Mouse (Mus musculus) embryonic facial prominence, embryonic 10.5 days (tissue): ENCODE results near the gene Car3. TPM values are rescaled to one million over a fixed set of nuclear protein-coding genes. Genes with fewer than 3 reads are reported as not detected.

ENCODE experiments used
- DNase-seq: peaks from one replicate; pipeline ENCODE4 v3.0.0-alpha.2; 2017; ENCODE audit warnings: low spot score
- H3K27ac ChIP-seq: fragments of 300-500 bp; sonication (generic); replicated peaks from 2 replicates; pipeline ENCODE4 v1.5.1; 2016; ENCODE audit warnings: mild to moderate bottlenecking
- H3K27me3 ChIP-seq: fragments of 300-500 bp; sonication (generic); replicated peaks from 2 replicates; pipeline ENCODE4 v1.6.1; 2016; ENCODE audit warnings: low read depth, mild to moderate bottlenecking; ENCODE audit not compliant: poor library complexity, severe bottlenecking
- H3K36me3 ChIP-seq: fragments of 300-500 bp; sonication (generic); replicated peaks from 2 replicates; pipeline ENCODE4 v1.6.1; 2016; ENCODE audit warnings: mild to moderate bottlenecking, moderate library complexity
- H3K4me1 ChIP-seq: fragments of 300-500 bp; sonication (generic); 2 replicates; pipeline ENCODE4 v1.6.1; 2016
- H3K4me3 ChIP-seq: fragments of 300-500 bp; sonication (generic); 2 replicates; pipeline ENCODE4 v1.5.1; 2016; ENCODE audit warnings: mild to moderate bottlenecking, moderate library complexity
- H3K9me3 ChIP-seq: fragments of 300-500 bp; sonication (generic); 2 replicates; pipeline ENCODE4 v1.6.1; 2016; ENCODE audit warnings: mild to moderate bottlenecking
- WGBS: fragments of 180-500 bp; shearing (Covaris S2); methylation state at CpG from one replicate; pipeline ENCODE4 v1.1.7; 2016; 5-methylcytosine and 5-hydroxymethylcytosine counted together
- polyA plus RNA-seq: library from polyadenylated mRNA; unstranded; fragments of >200 nt; fragmentation: Nextera tagmentation; extraction: Ambion mirVana; gene quantifications from 2 replicates; pipeline ENCODE4 v1.2.1, GENCODE M21; 2016

Gene Car3
- polyA plus RNA-seq, 1 experiment from 2014 or later: 1.7 TPM

DNA sequence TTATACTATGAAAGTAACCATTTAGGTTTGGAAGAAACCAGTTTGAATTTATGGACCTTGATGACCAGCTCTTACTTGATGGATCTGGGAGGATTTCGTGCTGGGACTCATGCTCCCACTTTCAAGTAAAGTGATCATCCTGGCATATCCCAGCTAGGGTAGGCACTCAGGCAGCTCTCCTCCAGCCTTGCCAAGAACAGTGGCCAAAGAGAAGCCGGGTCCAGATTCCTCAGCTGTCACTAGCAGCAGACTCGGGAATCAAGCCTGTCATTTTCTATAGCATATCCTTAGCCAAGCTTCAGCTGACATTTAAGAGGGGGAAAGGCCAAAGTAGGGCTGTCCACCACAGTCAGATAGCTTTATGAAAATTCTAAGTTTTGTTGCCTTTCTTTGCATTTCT, 3.0 kb upstream of the Car3 start:
- 78% methylated on average over 3 of the region's 3 CpGs for WGBS
- DNase-seq: no peak
- Histone ChIP-seq H3K27me3 (no peaks in the 10 kb centered on the region), H3K27ac (no peak overlapping the region), H3K4me1 (peaks cover 14% of the 10 kb centered on the region), H3K9me3 (no peaks in the 10 kb centered on the region), H3K36me3 (no peaks in the 10 kb centered on the region), H3K4me3 (no peak overlapping the region)

DNA sequence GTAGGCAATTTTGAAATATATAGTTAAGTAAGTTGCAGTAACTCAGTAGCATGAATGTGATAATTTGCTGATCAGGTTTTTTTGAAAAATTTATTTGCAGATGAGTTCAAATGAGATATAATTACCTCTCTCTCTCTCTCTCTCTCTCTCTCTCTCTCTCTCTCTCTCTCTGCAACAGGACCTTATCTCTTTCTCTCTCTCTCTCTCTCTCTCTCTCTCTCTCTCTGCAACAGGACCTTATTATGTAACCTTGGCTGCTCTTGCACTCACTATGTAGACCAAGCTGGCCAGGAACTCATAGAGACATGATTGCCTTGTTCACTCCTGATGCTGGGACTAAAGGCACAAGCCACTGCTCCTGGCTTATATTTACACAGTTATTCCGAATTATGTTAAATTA, 2.1 kb upstream of the Car3 start:
- no peak overlapping the region for H3K27ac ChIP-seq
- H3K27me3 ChIP-seq: no peaks in the 10 kb centered on the region
- H3K36me3 ChIP-seq: no peaks in the 10 kb centered on the region
- DNase-seq: no peak
- 82% methylated on average over 1 of the region's 1 CpGs for WGBS
- H3K9me3 ChIP-seq: no peaks in the 10 kb centered on the region
- peaks cover 14% of the 10 kb centered on the region for H3K4me1 ChIP-seq
- no peak overlapping the region for H3K4me3 ChIP-seq

GRCm38 (mm10) chr3:14861787-14862186, 1.5 kb upstream of the Car3 start:
- H3K4me1 ChIP-seq: peaks cover 14% of the 10 kb centered on the region
- no peak overlapping the region for H3K4me3 ChIP-seq
- H3K27ac ChIP-seq: no peak overlapping the region
- no peaks in the 10 kb centered on the region for H3K9me3 ChIP-seq
- 41% methylated on average over 4 of the region's 4 CpGs for WGBS
- H3K36me3 ChIP-seq: no peaks in the 10 kb centered on the region
- DNase-seq: no peak
- H3K27me3 ChIP-seq: no peaks in the 10 kb centered on the region

GRCm38 (mm10) chr3:14862654-14863021, 674 bp upstream of the Car3 start:
- DNase-seq: peak; percentile 40
- Histone ChIP-seq H3K27ac (peak overlapping the region; percentile 82), H3K9me3 (no peaks in the 10 kb centered on the region), H3K36me3 (no peaks in the 10 kb centered on the region), H3K27me3 (no peaks in the 10 kb centered on the region), H3K4me3 (peak overlapping the region; percentile 61), H3K4me1 (peaks cover 14% of the 10 kb centered on the region)
- under 1% methylated on average over 9 of the region's 9 CpGs for WGBS

DNA sequence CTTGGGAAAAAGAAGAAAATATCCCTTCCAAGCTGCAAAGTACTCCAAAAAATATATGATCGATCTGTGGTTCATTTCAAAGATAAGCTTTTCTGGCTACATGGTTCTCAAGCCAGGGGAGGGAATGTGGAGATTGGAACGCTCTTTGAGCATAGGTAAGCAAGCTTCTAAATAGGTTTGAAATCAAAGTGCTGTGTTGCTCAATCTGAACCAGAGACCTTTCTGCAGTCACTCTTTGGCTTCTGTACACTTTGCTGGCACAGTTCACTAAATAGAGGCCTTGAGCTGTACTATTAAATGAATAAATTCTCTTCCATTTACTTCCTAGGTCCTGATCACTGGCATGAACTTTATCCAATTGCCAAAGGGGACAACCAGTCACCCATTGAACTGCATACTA, 610 bp downstream of the Car3 start:
- WGBS: 88% methylated on average over 2 of the region's 2 CpGs
- Histone ChIP-seq H3K36me3 (no peaks in the 10 kb centered on the region), H3K27me3 (no peaks in the 10 kb centered on the region), H3K4me1 (peaks cover 14% of the 10 kb centered on the region), H3K9me3 (no peaks in the 10 kb centered on the region), H3K4me3 (no peak overlapping the region), H3K27ac (no peak overlapping the region)
- no peak for DNase-seq

DNA sequence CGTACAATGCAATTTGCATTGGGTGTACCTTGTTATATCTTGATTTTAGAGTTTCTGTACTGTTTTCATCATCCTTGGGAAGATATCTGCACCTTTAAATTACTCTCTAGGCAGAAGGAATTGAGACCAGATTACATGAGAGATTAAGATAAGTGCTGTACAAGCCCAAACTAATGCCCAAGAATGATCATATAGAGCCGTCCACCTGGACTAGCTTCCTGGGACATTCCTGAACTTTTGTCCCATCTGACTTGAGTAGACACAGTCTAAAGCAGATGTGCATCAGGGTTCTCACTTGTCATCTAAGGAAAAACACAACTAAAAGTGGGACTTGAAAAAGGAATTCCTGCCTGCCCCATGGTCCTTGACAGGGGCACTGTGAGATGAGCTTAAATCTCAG, 2.6 kb downstream of the Car3 start:
- DNase-seq: no peak
- Histone ChIP-seq H3K27me3 (no peaks in the 10 kb centered on the region), H3K27ac (no peak overlapping the region), H3K4me1 (peaks cover 17% of the 10 kb centered on the region), H3K9me3 (no peaks in the 10 kb centered on the region), H3K36me3 (no peaks in the 10 kb centered on the region), H3K4me3 (no peak overlapping the region)
- whole genome bisulfite sequencing: 84% methylated on average over 2 of the region's 2 CpGs

- H3K27ac ChIP-seq: no peak overlapping the region
- peak; percentile 77 for DNase-seq
Observed at GRCm38 (mm10) chr3:14869779-14870178, 6.5 kb downstream of the Car3 start.

DNA sequence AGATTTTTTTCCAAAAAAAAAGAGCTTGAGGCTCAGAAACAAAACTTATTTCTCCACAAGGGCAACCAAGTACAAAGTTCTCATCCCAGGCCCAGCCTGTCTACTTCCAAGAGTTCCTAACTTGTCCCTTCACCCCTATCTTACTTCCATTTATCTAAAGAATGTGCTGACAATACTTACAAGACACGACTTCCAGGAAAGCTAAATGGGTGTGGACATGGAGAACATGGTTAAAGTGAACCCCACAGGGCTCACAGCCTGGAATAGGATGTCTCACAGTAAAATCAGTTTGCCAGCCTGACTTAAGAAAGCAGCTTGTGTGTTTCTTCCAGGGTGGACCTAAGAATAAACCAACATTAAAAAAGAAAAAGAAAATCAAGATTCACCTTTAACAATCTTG, 7.2 kb downstream of the Car3 start:
- H3K36me3 ChIP-seq: no peaks in the 10 kb centered on the region
- no peak overlapping the region for H3K27ac ChIP-seq
- H3K9me3 ChIP-seq: no peaks in the 10 kb centered on the region
- DNase-seq: no peak
- 84% methylated on average over 1 of the region's 1 CpGs for WGBS
- no peaks in the 10 kb centered on the region for H3K27me3 ChIP-seq
- peaks cover 4% of the 10 kb centered on the region; the same call in 1 of the 2 replicates for H3K4me1 ChIP-seq
- no peak overlapping the region for H3K4me3 ChIP-seq

More at GRCm38 (mm10) chr3:14869779-14870178, 6.5 kb downstream of the Car3 start:
- Histone ChIP-seq H3K36me3 (no peaks in the 10 kb centered on the region), H3K9me3 (no peaks in the 10 kb centered on the region), H3K27me3 (no peaks in the 10 kb centered on the region), H3K4me1 (peaks cover 4% of the 10 kb centered on the region; the same call in 1 of the 2 replicates), H3K4me3 (no peak overlapping the region)
- WGBS: 23% methylated on average over 11 of the region's 11 CpGs

DNA sequence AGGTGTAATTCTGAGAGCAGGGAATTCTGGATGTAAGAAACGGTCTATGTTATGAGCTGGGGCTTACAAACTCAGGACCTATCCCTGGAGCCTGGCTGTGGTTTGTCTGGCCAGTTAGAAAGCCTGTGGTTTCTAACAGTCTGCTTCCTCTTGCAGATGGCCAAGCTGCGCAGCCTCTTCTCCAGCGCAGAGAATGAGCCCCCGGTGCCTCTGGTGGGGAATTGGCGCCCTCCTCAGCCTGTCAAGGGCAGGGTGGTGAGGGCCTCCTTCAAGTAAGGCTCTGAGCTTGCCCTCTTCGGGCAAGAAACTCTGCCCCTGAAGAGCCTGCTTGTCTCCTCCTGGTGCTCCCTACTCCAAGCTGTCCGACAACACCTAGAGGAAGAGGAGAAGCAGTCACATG, 8.1 kb downstream of the Car3 start:
- Histone ChIP-seq H3K9me3 (no peaks in the 10 kb centered on the region), H3K4me1 (peaks cover 4% of the 10 kb centered on the region; the same call in 1 of the 2 replicates), H3K4me3 (no peak overlapping the region), H3K27ac (no peak overlapping the region), H3K27me3 (no peaks in the 10 kb centered on the region), H3K36me3 (no peaks in the 10 kb centered on the region)
- 52% methylated on average over 7 of the region's 7 CpGs for WGBS
- DNase-seq: no peak

GRCm38 (mm10) chr3:14874402-14875040, 11.2 kb downstream of the Car3 start:
- H3K27ac ChIP-seq: no peak overlapping the region
- H3K27me3 ChIP-seq: no peaks in the 10 kb centered on the region
- DNase-seq: no peak
- H3K4me1 ChIP-seq: peaks cover 4% of the 10 kb centered on the region; the same call in 1 of the 2 replicates
- WGBS: 48% methylated on average over 8 of the region's 8 CpGs
- no peak overlapping the region for H3K4me3 ChIP-seq
- no peaks in the 10 kb centered on the region for H3K9me3 ChIP-seq
- no peaks in the 10 kb centered on the region for H3K36me3 ChIP-seq

GRCm38 (mm10) chr3:14876325-14876918, 13.1 kb downstream of the Car3 start:
- H3K36me3 ChIP-seq: no peaks in the 10 kb centered on the region
- H3K9me3 ChIP-seq: no peaks in the 10 kb centered on the region
- no peak overlapping the region for H3K4me3 ChIP-seq
- H3K27me3 ChIP-seq: no peaks in the 10 kb centered on the region
- no peak for DNase-seq
- H3K4me1 ChIP-seq: peaks cover 4% of the 10 kb centered on the region; the same call in 1 of the 2 replicates
- H3K27ac ChIP-seq: no peak overlapping the region
- 73% methylated on average over 9 of the region's 9 CpGs for WGBS

DNA sequence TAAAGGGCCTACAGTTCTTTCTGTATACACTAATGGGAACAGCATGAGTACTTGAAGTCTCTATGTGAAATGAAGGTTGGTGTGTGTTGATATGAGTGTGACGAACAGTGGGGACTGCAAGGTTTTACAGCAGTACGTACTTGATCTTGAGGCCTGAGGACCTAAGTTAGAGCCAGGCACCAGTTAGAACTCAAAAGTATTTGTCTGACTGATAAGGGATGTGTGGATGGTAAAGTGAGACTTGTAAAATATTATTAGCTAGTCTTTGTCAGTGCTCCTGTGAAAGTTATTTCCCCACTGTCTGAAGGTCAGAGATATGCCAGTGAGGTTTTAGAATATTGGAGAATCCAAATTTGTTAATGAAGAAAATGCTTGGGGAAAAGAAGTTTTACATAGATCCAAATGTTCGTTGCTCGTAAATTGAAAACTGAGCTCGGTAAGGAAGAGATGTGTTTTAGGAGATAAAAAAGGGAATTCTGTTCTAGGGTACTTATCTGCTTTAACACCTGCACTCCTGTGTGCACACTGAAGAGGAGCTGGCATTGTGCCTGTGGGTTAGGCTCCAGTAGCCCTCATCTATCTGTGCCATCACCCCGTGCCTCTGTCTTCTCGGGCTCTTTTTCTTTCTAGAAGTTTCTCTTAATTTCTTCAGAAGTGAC, 14.1 kb downstream of the Car3 start:
- no peak overlapping the region for H3K4me3 ChIP-seq
- no peaks in the 10 kb centered on the region for H3K27me3 ChIP-seq
- no peaks in the 10 kb centered on the region for H3K9me3 ChIP-seq
- no peak overlapping the region; the same call in 1 of the 2 replicates for H3K27ac ChIP-seq
- DNase-seq: no peak
- H3K36me3 ChIP-seq: no peaks in the 10 kb centered on the region
- peaks cover 4% of the 10 kb centered on the region; the same call in 1 of the 2 replicates for H3K4me1 ChIP-seq
- 85% methylated on average over 7 of the region's 7 CpGs for WGBS

- no peak for DNase-seq
- H3K4me3 ChIP-seq: no peak overlapping the region
- no peaks in the 10 kb centered on the region for H3K27me3 ChIP-seq
- no peaks in the 10 kb centered on the region for H3K36me3 ChIP-seq
- WGBS: 77% methylated on average over 6 of the region's 6 CpGs
- H3K4me1 ChIP-seq: peaks cover 4% of the 10 kb centered on the region; the same call in 1 of the 2 replicates
- H3K9me3 ChIP-seq: no peaks in the 10 kb centered on the region
- H3K27ac ChIP-seq: no peak overlapping the region
Observed at GRCm38 (mm10) chr3:14878749-14879223, 15.5 kb downstream of the Car3 start.
